Mouse (Mus musculus) kidney, embryonic 16.5 days (tissue): ENCODE measurements around the gene Lpp. TPM values are rescaled to one million over a fixed set of nuclear protein-coding genes. Genes with fewer than 3 reads are reported as not detected.

Experiments used
- ATAC-seq: fragments of 200-750 bp; cut with Nextera tagmentation; 2 replicates; pipeline ENCODE4 v1.8.0; 2017; ENCODE audit warnings: moderate TSS enrichment; ENCODE audit not compliant: low FRiP score, low TSS enrichment
- H3K27ac ChIP-seq: fragments of 300-500 bp; sonication (generic); 2 replicates; pipeline ENCODE4 v1.5.1; 2014; ENCODE audit warnings: low read length
- H3K27me3 ChIP-seq: fragments of 300-500 bp; sonication (generic); 2 replicates; pipeline ENCODE4 v1.6.1; 2014; ENCODE audit warnings: low read length, control low read depth, mixed read lengths; ENCODE audit not compliant: insufficient read depth
- H3K36me3 ChIP-seq: fragments of 300-500 bp; sonication (generic); 2 replicates; pipeline ENCODE4 v1.6.1; 2014; ENCODE audit warnings: low read length, control low read depth, mixed read lengths; ENCODE audit not compliant: insufficient read depth
- H3K4me1 ChIP-seq: fragments of 300-500 bp; sonication (generic); 2 replicates; pipeline ENCODE4 v1.6.1; 2014; ENCODE audit warnings: low read length, control low read depth, mixed read lengths; ENCODE audit not compliant: insufficient read depth
- H3K4me2 ChIP-seq: fragments of 300-500 bp; sonication (generic); replicated peaks from 2 replicates; pipeline ENCODE4 v1.6.1; 2014; ENCODE audit warnings: low read depth, low read length
- H3K4me3 ChIP-seq: fragments of 300-500 bp; sonication (generic); 2 replicates; pipeline ENCODE4 v1.5.1; 2014; ENCODE audit warnings: mild to moderate bottlenecking, low read length
- H3K9ac ChIP-seq: fragments of 300-500 bp; sonication (generic); replicated peaks from 2 replicates; pipeline ENCODE4 v1.6.1; 2014; ENCODE audit warnings: low read length
- H3K9me3 ChIP-seq: fragments of 300-500 bp; sonication (generic); 2 replicates; pipeline ENCODE4 v1.6.1; 2016; ENCODE audit warnings: low read length, control low read depth
- WGBS: fragments of 180-500 bp; shearing (Covaris S2); extraction: QIAGEN DNeasy Blood & Tissue Kit; methylation state at CpG from one replicate; pipeline ENCODE4 v1.1.7; 2014; 5-methylcytosine and 5-hydroxymethylcytosine counted together
- polyA plus RNA-seq: library from polyadenylated mRNA; unstranded; fragments of >200 nt; fragmentation: Nextera tagmentation; extraction: Ambion mirVana; gene quantifications from 2 replicates; pipeline ENCODE4 v1.2.1, GENCODE M21; 2015

The Lpp gene
- polyA plus RNA-seq, 1 experiment from 2014 or later = 54.0 TPM

DNA sequence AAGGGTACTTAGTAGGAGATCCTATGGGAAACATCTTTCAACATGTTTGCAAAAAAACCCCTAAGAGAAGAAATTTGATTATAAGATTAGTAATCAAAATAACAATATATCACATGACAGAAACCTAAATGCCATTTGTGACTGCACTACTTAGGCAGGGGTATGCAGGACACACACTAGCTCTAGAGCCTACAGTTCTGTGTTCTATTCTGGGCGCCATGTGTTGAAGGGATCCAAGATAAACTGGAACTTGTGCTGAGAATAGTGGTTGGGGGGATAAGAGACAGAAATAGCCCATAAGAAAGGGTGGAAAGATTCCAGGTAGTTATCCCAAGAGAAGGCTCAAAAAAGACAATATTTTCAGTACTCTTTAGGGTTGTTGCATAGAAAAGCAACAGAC is 565.4 kb downstream of the Lpp start:
- no peaks in the 10 kb centered on the region for H3K4me1 ChIP-seq
- H3K9ac ChIP-seq = no peak overlapping the region
- H3K4me2 ChIP-seq = no peak overlapping the region
- H3K4me3 ChIP-seq = no peak overlapping the region
- H3K36me3 ChIP-seq = 0 out of 2 replicates have a peak, but pooled peaks cover 2% of the 10 kb centered on the region
- ATAC-seq = no peak
- H3K27me3 ChIP-seq = no peaks in the 10 kb centered on the region
- H3K9me3 ChIP-seq = peaks cover 8% of the 10 kb centered on the region
- 90% methylated on average over 1 of the region's 1 CpGs for WGBS
- H3K27ac ChIP-seq = no peak overlapping the region

DNA sequence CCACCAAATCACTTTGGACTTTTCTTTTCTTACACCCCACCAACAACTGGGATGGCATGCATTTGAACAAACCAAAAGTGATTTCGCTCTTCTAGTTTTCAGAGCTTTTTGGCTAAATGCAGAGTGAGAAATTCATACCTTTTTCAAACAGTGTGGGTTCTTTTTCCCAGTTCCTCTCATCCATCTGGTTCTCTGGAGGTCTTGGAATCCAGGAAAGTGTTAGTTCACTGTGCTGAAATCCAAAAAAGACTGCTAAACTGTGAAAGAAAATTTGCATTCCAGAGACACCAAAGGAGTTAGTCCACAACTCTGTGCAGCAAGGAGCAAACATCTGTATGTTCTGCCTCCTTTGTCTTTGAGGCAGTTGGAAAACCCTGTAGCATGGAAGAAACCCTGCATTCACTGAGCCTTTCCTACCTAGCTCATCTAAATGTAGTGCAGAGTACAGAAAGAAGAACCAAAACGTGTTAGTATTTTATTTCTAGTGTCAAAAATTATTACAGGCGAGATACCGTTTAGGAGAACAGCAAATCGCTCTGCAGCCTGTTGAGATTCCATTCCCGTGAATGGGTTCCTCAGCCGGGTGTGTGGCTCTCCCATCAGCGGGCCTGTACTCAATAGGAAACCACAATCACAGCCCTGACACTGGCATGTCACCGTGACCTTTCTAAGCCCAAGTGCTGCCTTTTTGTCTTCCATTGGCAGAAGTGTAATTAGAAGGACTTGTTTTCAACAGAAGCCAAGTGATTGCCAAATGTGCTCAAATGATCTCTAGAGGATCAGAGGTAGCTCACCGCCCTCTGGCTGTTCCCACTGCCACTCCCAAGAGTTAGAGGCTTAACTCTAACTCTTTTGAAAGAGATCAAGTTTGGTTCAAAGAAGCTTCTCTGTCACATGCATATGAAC is 567.8 kb downstream of the Lpp start:
- H3K9ac ChIP-seq = no peak overlapping the region
- no peak overlapping the region for H3K27ac ChIP-seq
- no peak for ATAC-seq
- 76% methylated on average over 10 of the region's 10 CpGs for WGBS
- no peaks in the 10 kb centered on the region for H3K27me3 ChIP-seq
- H3K36me3 ChIP-seq = no peaks in the 10 kb centered on the region
- no peaks in the 10 kb centered on the region for H3K4me1 ChIP-seq
- no peak overlapping the region for H3K4me3 ChIP-seq
- H3K9me3 ChIP-seq = peaks cover 4% of the 10 kb centered on the region
- no peak overlapping the region for H3K4me2 ChIP-seq

DNA sequence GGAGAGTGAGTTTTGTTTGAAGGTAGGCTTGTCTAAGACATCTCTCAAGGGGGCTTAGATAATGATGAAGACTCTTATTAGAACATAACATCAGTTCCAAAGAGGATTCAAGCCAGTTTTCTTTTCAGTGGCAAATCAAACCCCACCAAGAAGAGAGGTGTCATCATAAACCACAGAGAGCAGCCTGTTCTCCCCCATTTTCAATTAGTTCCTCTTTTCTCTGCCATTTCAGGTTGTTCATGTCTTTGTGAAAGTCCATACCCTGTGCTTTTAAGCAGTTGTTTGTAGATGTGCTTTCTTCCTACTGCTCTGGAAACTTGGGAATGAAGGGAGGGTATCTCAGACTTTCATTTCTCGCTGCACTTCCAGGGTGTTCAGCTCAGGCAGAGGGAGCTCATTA is 571.0 kb downstream of the Lpp start:
- WGBS = 97% methylated on average over 1 of the region's 1 CpGs
- no peak for ATAC-seq

DNA sequence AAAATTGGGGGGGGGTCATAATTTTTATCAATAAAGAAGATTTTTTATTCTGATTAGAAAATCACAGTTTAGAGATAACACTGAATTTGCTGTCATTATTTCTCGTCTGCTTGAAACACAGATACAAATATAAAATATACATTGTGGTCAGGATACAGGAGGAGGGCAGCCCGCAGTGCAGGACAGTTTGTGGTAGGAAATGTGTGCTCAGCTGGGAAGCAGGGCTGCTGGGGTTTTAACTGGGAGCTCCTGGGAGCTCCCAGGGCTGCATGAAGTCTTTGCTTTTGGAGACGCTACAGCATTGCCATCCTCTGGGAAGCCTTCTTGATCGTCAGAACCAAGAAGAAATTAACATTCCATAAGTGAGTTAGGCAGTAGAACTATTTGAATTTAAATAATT is 571.8 kb downstream of the Lpp start:
- Histone ChIP-seq H3K9ac (no peak overlapping the region), H3K4me1 (no peaks in the 10 kb centered on the region), H3K27ac (no peak overlapping the region), H3K27me3 (no peaks in the 10 kb centered on the region), H3K36me3 (no peaks in the 10 kb centered on the region), H3K4me3 (no peak overlapping the region), H3K4me2 (no peak overlapping the region), H3K9me3 (no peaks in the 10 kb centered on the region)
- 86% methylated on average over 4 of the region's 4 CpGs for WGBS
- no peak for ATAC-seq

More for the DNA sequence above, 571.0 kb downstream of the Lpp start:
- H3K36me3 ChIP-seq = no peaks in the 10 kb centered on the region
- H3K27ac ChIP-seq = no peak overlapping the region
- H3K4me2 ChIP-seq = no peak overlapping the region
- H3K9me3 ChIP-seq = no peaks in the 10 kb centered on the region
- no peaks in the 10 kb centered on the region for H3K4me1 ChIP-seq
- H3K4me3 ChIP-seq = no peak overlapping the region
- H3K27me3 ChIP-seq = no peaks in the 10 kb centered on the region
- no peak overlapping the region for H3K9ac ChIP-seq

GRCm38 (mm10) chr16:24966460-24966859 is 573.2 kb downstream of the Lpp start:
- Histone ChIP-seq H3K9me3 (no peaks in the 10 kb centered on the region), H3K4me2 (no peak overlapping the region), H3K4me1 (no peaks in the 10 kb centered on the region), H3K4me3 (no peak overlapping the region), H3K9ac (no peak overlapping the region), H3K27me3 (no peaks in the 10 kb centered on the region), H3K27ac (no peak overlapping the region), H3K36me3 (peaks cover under 1% of the 10 kb centered on the region; the same call in 1 of the 2 replicates)
- 96% methylated on average over 9 of the region's 9 CpGs for WGBS
- ATAC-seq = no peak

- Histone ChIP-seq H3K4me2 (no peak overlapping the region), H3K9ac (no peak overlapping the region), H3K27ac (no peak overlapping the region), H3K9me3 (no peaks in the 10 kb centered on the region), H3K4me1 (0 out of 2 replicates have a peak, but pooled peaks cover 5% of the 10 kb centered on the region), H3K27me3 (no peaks in the 10 kb centered on the region), H3K4me3 (no peak overlapping the region), H3K36me3 (peaks cover 11% of the 10 kb centered on the region)
- WGBS = 70% methylated on average over 5 of the region's 5 CpGs
- no peak for ATAC-seq
These were observed 579.8 kb downstream of the Lpp start for GRCm38 (mm10) chr16:24973009-24973631.

DNA sequence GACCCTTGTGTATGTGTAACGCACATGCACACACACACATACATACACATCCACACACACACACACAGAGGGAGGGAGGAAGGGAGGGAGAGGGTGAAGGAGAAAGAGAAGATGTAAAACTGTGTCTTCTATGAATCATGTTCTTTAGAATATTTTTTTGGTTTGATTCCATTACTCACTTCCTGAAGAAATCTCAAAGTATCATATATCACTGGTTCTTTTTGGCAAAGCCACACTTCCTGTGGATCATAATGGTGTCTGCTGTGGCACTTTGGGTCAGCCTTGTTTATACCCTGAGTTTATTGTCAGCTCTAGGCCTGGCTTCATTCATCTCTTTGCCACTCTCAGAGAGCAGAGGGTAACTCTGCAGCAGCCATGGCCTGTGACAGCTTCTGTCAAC is 584.5 kb downstream of the Lpp start:
- no peak for ATAC-seq
- H3K27me3 ChIP-seq = no peaks in the 10 kb centered on the region
- no peak overlapping the region for H3K27ac ChIP-seq
- H3K4me3 ChIP-seq = no peak overlapping the region
- H3K4me2 ChIP-seq = no peak overlapping the region
- no peak overlapping the region for H3K9ac ChIP-seq
- H3K9me3 ChIP-seq = no peaks in the 10 kb centered on the region
- H3K4me1 ChIP-seq = 0 out of 2 replicates have a peak, but pooled peaks cover 5% of the 10 kb centered on the region
- H3K36me3 ChIP-seq = no peaks in the 10 kb centered on the region
- WGBS = 89% methylated on average over 1 of the region's 1 CpGs

GRCm38 (mm10) chr16:24978226-24978625 is 584.9 kb downstream of the Lpp start:
- Histone ChIP-seq H3K4me2 (no peak overlapping the region), H3K4me3 (no peak overlapping the region), H3K9me3 (no peaks in the 10 kb centered on the region), H3K27ac (no peak overlapping the region), H3K27me3 (no peaks in the 10 kb centered on the region), H3K36me3 (no peaks in the 10 kb centered on the region), H3K4me1 (0 out of 2 replicates have a peak, but pooled peaks cover 5% of the 10 kb centered on the region), H3K9ac (no peak overlapping the region)
- no peak for ATAC-seq
- WGBS = 87% methylated on average over 1 of the region's 1 CpGs

DNA sequence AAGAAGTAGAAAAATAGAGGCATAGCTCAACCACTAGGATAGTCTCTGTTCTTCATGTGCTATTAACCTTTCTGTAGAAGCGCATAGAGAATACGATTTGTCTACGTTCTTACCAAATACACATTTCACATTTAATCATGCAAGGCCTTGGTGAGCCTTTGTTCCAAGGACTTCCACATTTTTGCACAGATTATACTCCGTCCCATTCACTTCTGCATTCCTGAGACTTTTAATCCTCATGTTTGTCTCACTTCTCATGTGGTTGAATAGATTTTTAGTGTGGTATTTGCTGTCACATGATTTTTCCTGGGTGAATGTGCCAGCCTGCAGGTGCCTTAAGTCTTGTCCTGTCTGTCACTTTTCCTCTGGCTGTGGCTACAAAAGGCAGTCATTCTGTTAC is 586.1 kb downstream of the Lpp start:
- Histone ChIP-seq H3K9me3 (no peaks in the 10 kb centered on the region), H3K4me3 (no peak overlapping the region), H3K36me3 (no peaks in the 10 kb centered on the region), H3K27me3 (no peaks in the 10 kb centered on the region), H3K4me2 (no peak overlapping the region), H3K9ac (no peak overlapping the region), H3K27ac (no peak overlapping the region), H3K4me1 (0 out of 2 replicates have a peak, but pooled peaks cover 5% of the 10 kb centered on the region)
- 97% methylated on average over 4 of the region's 4 CpGs for WGBS
- ATAC-seq = no peak

DNA sequence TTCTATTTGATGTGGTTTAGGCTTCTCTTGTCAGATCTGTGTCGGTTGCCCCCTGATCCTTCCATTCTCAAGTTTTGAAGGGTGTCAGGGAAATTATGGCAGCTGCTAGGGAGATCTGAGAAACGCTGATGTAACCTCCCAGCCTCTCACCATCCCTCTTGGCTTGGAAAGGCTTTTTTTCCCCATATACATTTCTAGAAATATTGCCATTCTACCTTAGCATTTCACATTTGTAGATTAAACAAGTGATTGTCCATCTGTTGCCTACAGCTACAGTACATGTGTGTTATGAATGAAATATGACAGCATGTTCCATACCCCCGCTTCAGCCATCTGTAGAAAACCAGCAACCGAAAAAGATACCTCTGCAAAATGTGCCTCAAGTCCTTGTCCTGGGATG is 589.5 kb downstream of the Lpp start:
- Histone ChIP-seq H3K4me1 (0 out of 2 replicates have a peak, but pooled peaks cover 2% of the 10 kb centered on the region), H3K36me3 (no peaks in the 10 kb centered on the region), H3K27me3 (no peaks in the 10 kb centered on the region), H3K4me2 (no peak overlapping the region), H3K9me3 (no peaks in the 10 kb centered on the region), H3K27ac (no peak overlapping the region), H3K9ac (no peak overlapping the region), H3K4me3 (no peak overlapping the region)
- no peak for ATAC-seq
- 82% methylated on average over 4 of the region's 4 CpGs for WGBS
